Mouse (Mus musculus) testis, adult 2 months (tissue): ENCODE measurements around the gene Dhrs3. TPM values are rescaled to one million over a fixed set of nuclear protein-coding genes. Genes with fewer than 3 reads are reported as not detected.

ENCODE experiments used
- H3K27ac ChIP-seq: fragments of 200-500 bp; 2 replicates; pipeline ENCODE4 v1.5.1; 2012; ENCODE audit warnings: low read depth, low read length; ENCODE audit not compliant: control insufficient read depth, insufficient read depth
- H3K27me3 ChIP-seq: fragments of 200-500 bp; 2 replicates; pipeline ENCODE4 v1.6.1; 2012; ENCODE audit warnings: mild to moderate bottlenecking, low read length, moderate library complexity; ENCODE audit not compliant: control insufficient read depth, insufficient read depth
- H3K36me3 ChIP-seq: fragments of 200-500 bp; 2 replicates; pipeline ENCODE4 v1.6.1; 2012; ENCODE audit warnings: mild to moderate bottlenecking, low read length; ENCODE audit not compliant: control insufficient read depth, insufficient read depth
- H3K4me1 ChIP-seq: fragments of 200-500 bp; 2 replicates; pipeline ENCODE4 v1.6.1; 2012; ENCODE audit warnings: low read length; ENCODE audit not compliant: control insufficient read depth, insufficient read depth
- H3K4me3 ChIP-seq: fragments of 200-500 bp; 2 replicates; pipeline ENCODE4 v1.5.1; 2012; ENCODE audit warnings: low read depth, mild to moderate bottlenecking, low read length, moderate library complexity, mixed read lengths; ENCODE audit not compliant: control insufficient read depth
- CTCF ChIP-seq: fragments of 200-500 bp; IDR thresholded peaks from 2 replicates; pipeline ENCODE4 v1.5.1; 2012; ENCODE audit warnings: low read depth, mild to moderate bottlenecking, inconsistent platforms, low read length, moderate library complexity; ENCODE audit not compliant: control insufficient read depth, insufficient read depth, insufficient replicate concordance
- POLR2A ChIP-seq: fragments of 200-500 bp; IDR thresholded peaks from 2 replicates; pipeline ENCODE4 v1.6.1; 2012; ENCODE audit warnings: low read depth, mild to moderate bottlenecking, inconsistent platforms, low read length, moderate library complexity; ENCODE audit not compliant: control insufficient read depth
- polyA plus RNA-seq: library from polyadenylated mRNA; depleted of rRNA; stranded (reverse); fragments of >200 nt; gene quantifications from 2 replicates; pipeline ENCODE4 v1.2.3, GENCODE M21; 2012

Gene Dhrs3
- polyA plus RNA-seq, 1 experiment, result 8.9 TPM

DNA sequence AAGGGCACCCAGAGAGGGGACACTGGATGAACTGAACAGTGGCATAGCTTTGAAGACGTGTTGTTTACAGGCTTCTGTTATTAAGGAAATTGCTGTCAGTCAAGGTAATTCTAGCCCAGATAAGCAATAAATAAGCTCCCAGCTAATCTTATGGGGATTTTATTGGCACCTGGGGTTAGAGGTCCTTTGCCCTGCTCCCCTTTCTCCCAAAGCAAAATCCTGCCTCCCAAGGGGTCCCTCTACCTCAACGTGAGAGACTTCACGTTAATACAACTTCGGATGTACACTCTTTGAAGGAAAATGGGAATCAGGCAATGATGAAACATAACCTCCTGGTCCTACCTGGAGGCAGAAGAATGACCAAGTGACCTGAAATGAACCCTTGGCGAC lies 889 bp upstream of the Dhrs3 start:
- H3K4me3 ChIP-seq, result peak overlapping the region; percentile 74
- H3K27me3 ChIP-seq, result no peaks in the 10 kb centered on the region
- peak overlapping the region; percentile 67 for H3K27ac ChIP-seq
- H3K36me3 ChIP-seq, result no peaks in the 10 kb centered on the region
- H3K4me1 ChIP-seq, result peaks cover 29% of the 10 kb centered on the region
- TF ChIP-seq CTCF (no peak), POLR2A (no peak)

DNA sequence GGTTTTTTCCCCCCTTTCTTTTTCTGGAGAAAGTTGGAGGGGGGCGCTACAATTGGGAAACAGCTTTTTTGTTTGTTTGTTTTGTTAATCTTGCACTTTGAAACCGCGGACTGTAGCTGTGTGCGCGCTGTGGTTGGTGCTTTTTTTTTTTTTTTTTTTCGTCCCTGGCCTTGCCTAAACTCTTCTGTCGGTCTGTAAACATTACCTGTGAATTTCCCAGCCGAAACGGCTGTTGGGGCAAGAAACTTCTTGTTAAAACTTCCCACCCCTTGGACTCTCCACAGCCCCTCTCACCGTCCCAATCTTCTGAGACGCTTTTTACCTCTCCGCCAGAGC lies 278 bp downstream of the Dhrs3 start:
- Histone ChIP-seq H3K27ac (peak overlapping the region; percentile 61), H3K4me3 (peak overlapping the region; percentile 74), H3K36me3 (no peaks in the 10 kb centered on the region), H3K4me1 (peaks cover 29% of the 10 kb centered on the region), H3K27me3 (no peaks in the 10 kb centered on the region)
- TF ChIP-seq POLR2A (no peak), CTCF (no peak)

DNA sequence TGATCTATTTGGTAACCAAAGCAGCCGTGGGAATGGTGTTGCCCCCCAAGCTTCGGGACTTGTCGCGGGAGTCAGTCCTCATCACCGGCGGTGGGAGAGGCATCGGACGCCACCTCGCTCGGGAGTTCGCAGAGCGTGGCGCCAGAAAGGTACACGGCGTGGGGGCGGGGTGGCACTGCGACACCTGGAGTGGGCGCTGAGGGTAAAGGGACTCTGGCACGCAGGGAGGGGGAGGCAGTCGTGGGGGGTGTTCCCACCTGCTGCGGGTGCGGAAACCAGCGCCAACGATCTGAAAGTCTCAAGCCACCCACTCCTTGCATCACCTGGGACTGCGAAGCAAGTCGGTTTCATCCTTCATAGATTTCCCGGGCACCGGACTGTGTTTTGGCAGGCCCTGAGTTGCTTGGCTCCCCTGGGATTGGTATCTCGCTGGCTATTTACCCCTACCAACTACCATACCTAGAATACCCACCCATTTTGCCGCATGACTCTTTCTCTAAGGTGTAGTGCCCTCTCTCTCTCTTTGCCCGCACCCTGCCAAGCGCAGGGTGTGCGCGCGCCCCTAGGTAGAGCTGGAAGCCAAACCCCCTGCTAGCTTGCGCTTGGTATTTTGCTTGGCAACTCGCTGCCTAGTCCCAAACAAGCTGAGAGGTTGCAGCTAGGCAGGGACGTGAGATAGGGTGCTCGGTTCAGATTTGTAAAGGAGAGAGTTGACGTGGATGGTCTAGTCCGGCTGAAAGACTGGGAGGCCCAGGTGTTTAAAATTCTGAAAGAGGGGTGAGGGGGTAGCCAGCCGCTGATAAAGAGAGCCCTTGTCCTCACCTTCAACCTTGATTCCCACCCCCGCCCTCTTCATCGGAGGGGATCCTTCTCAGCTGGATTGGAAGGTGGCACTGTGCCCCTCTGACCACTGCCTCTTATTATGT lies 1.2 kb downstream of the Dhrs3 start:
- peaks cover 29% of the 10 kb centered on the region for H3K4me1 ChIP-seq
- no peaks in the 10 kb centered on the region for H3K36me3 ChIP-seq
- peak overlapping the region; percentile 75 for H3K27ac ChIP-seq
- peak overlapping the region; percentile 74 for H3K4me3 ChIP-seq
- no peak for TF ChIP-seq CTCF
- TF ChIP-seq POLR2A, result no peak
- H3K27me3 ChIP-seq, result no peaks in the 10 kb centered on the region

DNA sequence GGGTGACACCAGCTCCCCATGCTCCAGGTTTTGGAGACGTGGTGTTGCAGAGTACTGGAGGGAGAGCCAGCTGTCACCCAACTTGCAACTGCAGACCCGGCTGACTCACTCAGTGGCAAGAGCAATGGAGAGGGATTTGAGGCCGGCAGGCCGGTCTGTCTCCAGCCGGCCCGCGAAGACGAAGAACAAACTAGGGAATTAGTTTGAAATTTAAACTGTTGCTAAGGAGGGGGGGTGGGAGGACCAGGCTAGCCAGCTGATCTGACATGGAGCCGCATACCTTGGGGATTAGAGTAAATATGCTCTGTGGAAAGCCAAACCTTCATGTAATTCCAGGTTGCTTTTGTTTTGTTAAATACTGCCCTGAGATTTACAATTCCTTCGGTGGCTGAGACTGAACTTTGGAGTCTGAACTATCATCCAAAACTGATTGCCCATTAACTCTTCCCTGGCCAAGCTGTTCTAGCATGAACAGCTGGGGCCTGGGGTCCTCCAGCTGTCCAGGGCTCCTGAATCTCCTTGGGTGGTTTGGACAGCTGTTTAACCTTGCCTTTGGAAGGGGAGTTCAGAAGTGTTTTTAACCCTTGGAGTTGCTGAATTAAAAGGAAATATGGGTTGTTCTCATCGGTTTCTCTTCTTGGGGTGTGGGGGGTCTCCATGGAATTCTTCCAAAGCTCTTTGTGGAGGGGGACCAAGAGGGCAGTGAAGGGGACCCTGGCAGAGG lies 2.0 kb downstream of the Dhrs3 start:
- H3K4me3 ChIP-seq, result peak overlapping the region; percentile 74
- no peaks in the 10 kb centered on the region for H3K36me3 ChIP-seq
- peak overlapping the region; percentile 75 for H3K27ac ChIP-seq
- H3K4me1 ChIP-seq, result peaks cover 29% of the 10 kb centered on the region
- H3K27me3 ChIP-seq, result no peaks in the 10 kb centered on the region
- TF ChIP-seq POLR2A (no peak), CTCF (no peak)

DNA sequence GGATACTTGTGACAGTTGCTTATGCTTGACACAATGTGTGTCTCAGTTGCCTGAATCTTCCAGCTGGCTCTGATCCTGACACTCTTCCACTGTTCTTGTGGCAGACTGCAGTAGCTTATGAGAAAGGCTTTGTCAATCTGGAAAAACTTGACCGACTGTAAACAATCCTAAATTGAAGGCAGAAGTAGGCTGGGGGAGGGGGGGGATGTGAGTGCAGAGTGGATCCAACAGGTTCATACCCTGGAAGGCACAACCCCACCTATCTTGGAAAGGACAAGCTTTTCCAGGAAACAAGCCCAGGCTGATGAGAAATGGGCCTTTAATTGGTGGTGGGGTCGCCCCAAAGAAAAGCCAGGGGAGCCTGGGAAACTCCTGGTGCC lies 2.6 kb downstream of the Dhrs3 start:
- no peak overlapping the region; the same call in 1 of the 2 replicates for H3K4me3 ChIP-seq
- H3K4me1 ChIP-seq, result peaks cover 29% of the 10 kb centered on the region
- no peaks in the 10 kb centered on the region for H3K27me3 ChIP-seq
- TF ChIP-seq CTCF (no peak), POLR2A (no peak)
- no peaks in the 10 kb centered on the region for H3K36me3 ChIP-seq
- H3K27ac ChIP-seq, result no peak overlapping the region; the same call in 1 of the 2 replicates

DNA sequence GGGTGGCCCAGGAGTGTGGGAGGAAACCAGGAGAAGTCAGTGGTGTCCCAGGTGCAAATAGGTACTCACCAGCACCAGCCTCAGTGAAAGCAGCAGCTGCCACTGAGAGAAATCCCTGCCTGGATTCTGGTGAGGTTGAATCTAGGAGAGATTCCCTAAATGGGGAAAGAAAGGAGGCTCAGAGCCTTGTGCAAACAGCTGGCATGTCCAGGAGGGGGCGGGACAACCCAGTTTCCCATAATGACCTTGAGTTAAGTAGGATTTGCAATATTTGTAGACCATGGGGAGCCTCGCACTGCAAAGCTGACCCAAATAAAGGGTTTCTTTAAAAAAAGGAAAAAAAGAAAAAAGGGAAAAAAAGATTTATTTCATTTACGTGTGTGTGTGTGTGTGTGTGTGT lies 3.7 kb downstream of the Dhrs3 start:
- H3K36me3 ChIP-seq, result no peaks in the 10 kb centered on the region
- H3K4me3 ChIP-seq, result no peak overlapping the region
- no peaks in the 10 kb centered on the region for H3K27me3 ChIP-seq
- H3K27ac ChIP-seq, result peak overlapping the region; percentile 10; the same call in 1 of the 2 replicates
- TF ChIP-seq CTCF (no peak), POLR2A (no peak)
- peaks cover 25% of the 10 kb centered on the region for H3K4me1 ChIP-seq

DNA sequence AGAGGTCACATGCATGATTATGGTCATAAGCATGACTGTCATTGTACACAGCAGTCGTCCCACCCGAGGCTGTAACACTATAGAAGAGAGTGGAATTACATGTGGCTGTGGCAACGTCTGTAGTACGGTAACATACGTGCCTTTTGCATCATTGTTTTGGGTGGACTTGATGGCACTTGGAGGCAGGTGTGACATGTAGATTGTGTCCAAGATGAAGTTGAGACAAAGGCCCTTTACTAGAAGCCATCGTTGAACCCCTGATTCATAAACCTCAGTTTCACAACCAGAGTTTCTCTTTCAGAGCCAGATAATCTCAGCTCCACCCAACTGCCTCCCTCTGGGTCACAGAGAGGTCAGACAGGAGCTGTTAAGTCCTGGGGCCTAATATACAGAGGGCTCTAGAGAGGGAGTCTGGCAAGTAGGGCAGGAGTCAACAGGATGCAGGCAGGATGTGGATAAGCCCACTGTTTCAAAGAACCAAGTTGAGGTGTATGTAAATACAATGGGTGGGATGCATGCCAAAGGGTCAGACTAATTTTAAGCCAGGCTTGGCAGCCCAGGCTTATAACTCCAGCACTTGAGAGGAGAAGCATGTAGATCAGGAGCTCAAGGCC lies 5.5 kb downstream of the Dhrs3 start:
- no peaks in the 10 kb centered on the region for H3K36me3 ChIP-seq
- H3K27me3 ChIP-seq, result no peaks in the 10 kb centered on the region
- H3K4me1 ChIP-seq, result peaks cover 15% of the 10 kb centered on the region
- H3K27ac ChIP-seq, result no peak overlapping the region
- H3K4me3 ChIP-seq, result no peak overlapping the region
- TF ChIP-seq POLR2A (no peak), CTCF (no peak)
